Mouse (Mus musculus) MEL-GATA-1-ER (cell line): ENCODE results near the gene Vmn1r181.
"Not testable (repeated sequence)": the region's sequence is repeated elsewhere in the genome, so short reads cannot be mapped to it uniquely, and the experiment has no call there.

ENCODE experiments used
- DNase-seq: peaks from one replicate; pipeline ENCODE4 v3.0.0-alpha.2; 2012; ENCODE audit warnings: low read depth; ENCODE audit errors: extremely low read depth

The Vmn1r181 gene

GRCm38 (mm10) chr7:23974315-23974714 is at the start of gene Vmn1r181:
Gene Vmn1r181 (plus strand): TSS chr7:23974615.
- DNase-seq, result not testable (repeated sequence)

- no peak for DNase-seq
These were observed 47.7 kb upstream of the Vmn1r181 start, which contains the start of gene Vmn1r179 for GRCm38 (mm10) chr7:23926678-23927077. Gene Vmn1r179 (plus strand): TSS chr7:23926978.

DNA sequence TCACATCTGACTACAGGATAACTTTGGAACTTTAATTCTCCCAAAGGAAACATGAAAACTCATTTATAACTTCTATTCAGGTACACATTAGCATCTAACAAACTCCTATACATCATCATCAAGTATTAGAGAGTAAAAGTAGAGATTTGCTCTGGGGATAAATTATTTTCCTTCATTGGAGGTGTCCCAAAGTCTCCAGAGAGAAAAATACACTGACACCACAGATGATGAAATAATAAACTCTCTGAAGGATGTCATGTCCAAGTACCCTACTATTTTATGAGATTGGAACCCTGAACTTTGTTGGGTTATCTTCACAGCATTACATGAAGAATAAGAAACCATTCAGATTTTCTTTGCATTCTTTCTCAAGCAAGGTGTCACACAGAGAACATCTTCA is 24.1 kb upstream of the Vmn1r181 start, which contains the start of gene Vmn1r180:
Vmn1r180 (plus strand) TSS at position 301 of the 400 bp plus-strand sequence.
- DNase-seq, result no peak

GRCm38 (mm10) chr7:23968044-23968443 is 6.4 kb upstream of the Vmn1r181 start:
- not testable (repeated sequence) for DNase-seq

DNA sequence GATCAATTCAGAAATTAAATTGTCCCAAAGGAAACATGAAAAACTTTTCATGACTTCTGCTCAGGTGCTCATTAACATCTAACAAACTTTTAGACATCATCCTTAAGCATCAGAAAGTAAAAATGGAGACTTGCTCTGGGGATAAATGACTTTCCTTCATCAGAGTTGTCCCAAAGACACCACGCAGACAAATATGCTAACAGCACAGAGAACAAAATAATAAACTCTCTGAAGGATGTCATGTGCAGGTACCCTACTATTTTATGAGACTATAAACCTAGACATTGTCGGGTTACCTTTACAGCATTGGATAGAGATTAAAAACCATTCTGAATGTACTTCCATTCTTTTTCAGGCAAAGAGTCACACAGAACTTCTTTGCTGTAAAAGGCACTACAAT is 27.0 kb downstream of the Vmn1r181 start, which contains the start of gene V1rd19:
V1rd19 (plus strand) TSS at position 301 of the 400 bp plus-strand sequence.
- no peak for DNase-seq
